Mouse (Mus musculus): ENCODE measurements around the gene Hnrnpm. TPM values are rescaled to one million over a fixed set of nuclear protein-coding genes. Genes with fewer than 3 reads are reported as not detected.
"Not testable (repeated sequence)": the region's sequence is repeated elsewhere in the genome, so short reads cannot be mapped to it uniquely, and the experiment has no call there.

Gene Hnrnpm
- polyA plus RNA-seq, 1 experiment from 2014 or later = 351 TPM

- H3K36me3 ChIP-seq (ENCODE audit: control insufficient read depth, insufficient read depth, low read length); H3K27me3 ChIP-seq (ENCODE audit: control insufficient read depth, insufficient read depth, low read depth, low read length); H3K4me3 ChIP-seq (ENCODE audit: low read length); H3K9me3 ChIP-seq (ENCODE audit: control insufficient read depth, low read length); H3K4me2 ChIP-seq (ENCODE audit: low read depth, low read length); H3K9ac ChIP-seq (ENCODE audit: low read length); H3K27ac ChIP-seq (ENCODE audit: low read length); ATAC-seq (ENCODE audit: low read depth); H3K4me1 ChIP-seq (replicated peaks; ENCODE audit: control insufficient read depth, insufficient read depth, low read length): not testable (repeated sequence)
- WGBS = 71% methylated on average over 5 of the region's 5 CpGs
Measured at GRCm38 (mm10) chr17:33613726-33614125, 72.9 kb downstream of the Hnrnpm start.

- H3K9ac ChIP-seq (ENCODE audit: low read length) = no peak overlapping the region
- ATAC-seq (ENCODE audit: low read depth) = no peak
- no peak overlapping the region for H3K4me2 ChIP-seq (ENCODE audit: low read depth, low read length)
- H3K36me3 ChIP-seq (ENCODE audit: control insufficient read depth, insufficient read depth, low read length) = no peaks in the 10 kb centered on the region
- H3K27ac ChIP-seq (ENCODE audit: low read length) = no peak overlapping the region
- no peaks in the 10 kb centered on the region for H3K27me3 ChIP-seq (ENCODE audit: control insufficient read depth, insufficient read depth, low read depth, low read length)
- no peak overlapping the region for H3K4me3 ChIP-seq (ENCODE audit: low read length)
- no peaks in the 10 kb centered on the region for H3K9me3 ChIP-seq (ENCODE audit: control insufficient read depth, low read length)
- 81% methylated on average over 7 of the region's 7 CpGs for WGBS
- no peaks in the 10 kb centered on the region for H3K4me1 ChIP-seq (replicated peaks; ENCODE audit: control insufficient read depth, insufficient read depth, low read length)
Measured at GRCm38 (mm10) chr17:33610548-33610947, 76.1 kb downstream of the Hnrnpm start.

GRCm38 (mm10) chr17:33607273-33607672, 79.4 kb downstream of the Hnrnpm start:
- Histone ChIP-seq H3K36me3 (ENCODE audit: control insufficient read depth, insufficient read depth, low read length) (no peaks in the 10 kb centered on the region), H3K9me3 (ENCODE audit: control insufficient read depth, low read length) (no peaks in the 10 kb centered on the region), H3K4me1 (replicated peaks; ENCODE audit: control insufficient read depth, insufficient read depth, low read length) (no peaks in the 10 kb centered on the region), H3K27me3 (ENCODE audit: control insufficient read depth, insufficient read depth, low read depth, low read length) (no peaks in the 10 kb centered on the region), H3K4me3 (ENCODE audit: low read length) (no peak overlapping the region), H3K27ac (ENCODE audit: low read length) (no peak overlapping the region), H3K4me2 (ENCODE audit: low read depth, low read length) (no peak overlapping the region), H3K9ac (ENCODE audit: low read length) (no peak overlapping the region)
- 76% methylated on average over 2 of the region's 2 CpGs for WGBS
- ATAC-seq (ENCODE audit: low read depth) = no peak

DNA sequence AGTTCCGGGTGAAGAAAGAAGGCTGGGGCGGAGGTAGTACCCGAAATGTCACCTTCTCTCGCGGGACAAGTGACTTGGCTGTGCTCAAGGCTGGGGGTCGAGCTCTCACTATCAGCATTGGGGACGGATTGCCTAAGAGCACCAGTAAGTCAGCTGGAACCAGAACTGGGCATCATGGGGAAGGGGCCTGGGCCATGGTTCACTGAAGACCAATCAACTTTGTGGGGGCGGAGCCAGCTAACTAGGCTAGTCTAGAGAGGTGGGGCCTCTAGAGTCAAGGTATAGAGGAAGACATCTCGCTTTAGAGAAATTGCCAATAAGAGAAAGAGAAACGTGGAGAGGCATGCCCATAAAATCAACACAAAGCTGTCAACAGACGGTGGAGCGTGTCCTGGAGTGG, 84.7 kb downstream of the Hnrnpm start:
- H3K27ac ChIP-seq (ENCODE audit: low read length) = no peak overlapping the region
- no peak overlapping the region for H3K9ac ChIP-seq (ENCODE audit: low read length)
- H3K4me3 ChIP-seq (ENCODE audit: low read length) = no peak overlapping the region
- no peak for ATAC-seq (ENCODE audit: low read depth)
- no peak overlapping the region for H3K4me2 ChIP-seq (ENCODE audit: low read depth, low read length)
- H3K36me3 ChIP-seq (ENCODE audit: control insufficient read depth, insufficient read depth, low read length) = no peaks in the 10 kb centered on the region
- peaks cover 9% of the 10 kb centered on the region for H3K9me3 ChIP-seq (ENCODE audit: control insufficient read depth, low read length)
- H3K27me3 ChIP-seq (ENCODE audit: control insufficient read depth, insufficient read depth, low read depth, low read length) = no peaks in the 10 kb centered on the region
- H3K4me1 ChIP-seq (replicated peaks; ENCODE audit: control insufficient read depth, insufficient read depth, low read length) = no peaks in the 10 kb centered on the region
- WGBS = 79% methylated on average over 12 of the region's 12 CpGs

- H3K9ac ChIP-seq (ENCODE audit: low read length) = no peak overlapping the region
- no peaks in the 10 kb centered on the region for H3K36me3 ChIP-seq (ENCODE audit: control insufficient read depth, insufficient read depth, low read length)
- no peak overlapping the region for H3K4me2 ChIP-seq (ENCODE audit: low read depth, low read length)
- peaks cover 9% of the 10 kb centered on the region for H3K9me3 ChIP-seq (ENCODE audit: control insufficient read depth, low read length)
- no peaks in the 10 kb centered on the region for H3K4me1 ChIP-seq (replicated peaks; ENCODE audit: control insufficient read depth, insufficient read depth, low read length)
- no peak for ATAC-seq (ENCODE audit: low read depth)
- no peak overlapping the region for H3K4me3 ChIP-seq (ENCODE audit: low read length)
- WGBS = 65% methylated on average over 3 of the region's 3 CpGs
- H3K27ac ChIP-seq (ENCODE audit: low read length) = no peak overlapping the region
- no peaks in the 10 kb centered on the region for H3K27me3 ChIP-seq (ENCODE audit: control insufficient read depth, insufficient read depth, low read depth, low read length)
Measured at GRCm38 (mm10) chr17:33600831-33601230, 85.8 kb downstream of the Hnrnpm start.

- Histone ChIP-seq H3K9ac (ENCODE audit: low read length) (no peak overlapping the region), H3K27ac (ENCODE audit: low read length) (no peak overlapping the region), H3K4me3 (ENCODE audit: low read length) (no peak overlapping the region), H3K36me3 (ENCODE audit: control insufficient read depth, insufficient read depth, low read length) (no peaks in the 10 kb centered on the region), H3K4me1 (replicated peaks; ENCODE audit: control insufficient read depth, insufficient read depth, low read length) (no peaks in the 10 kb centered on the region), H3K4me2 (ENCODE audit: low read depth, low read length) (no peak overlapping the region), H3K27me3 (ENCODE audit: control insufficient read depth, insufficient read depth, low read depth, low read length) (no peaks in the 10 kb centered on the region), H3K9me3 (ENCODE audit: control insufficient read depth, low read length) (peaks cover 9% of the 10 kb centered on the region)
- no peak for ATAC-seq (ENCODE audit: low read depth)
- 80% methylated on average over 8 of the region's 8 CpGs for WGBS
Measured at GRCm38 (mm10) chr17:33599836-33600475, 86.7 kb downstream of the Hnrnpm start.

GRCm38 (mm10) chr17:33598506-33598905, 88.2 kb downstream of the Hnrnpm start:
- Histone ChIP-seq H3K36me3 (ENCODE audit: control insufficient read depth, insufficient read depth, low read length) (no peaks in the 10 kb centered on the region), H3K27me3 (ENCODE audit: control insufficient read depth, insufficient read depth, low read depth, low read length) (no peaks in the 10 kb centered on the region), H3K4me1 (replicated peaks; ENCODE audit: control insufficient read depth, insufficient read depth, low read length) (no peaks in the 10 kb centered on the region), H3K9me3 (ENCODE audit: control insufficient read depth, low read length) (peaks cover 9% of the 10 kb centered on the region), H3K4me2 (ENCODE audit: low read depth, low read length) (no peak overlapping the region), H3K9ac (ENCODE audit: low read length) (no peak overlapping the region), H3K4me3 (ENCODE audit: low read length) (no peak overlapping the region), H3K27ac (ENCODE audit: low read length) (no peak overlapping the region)
- ATAC-seq (ENCODE audit: low read depth) = no peak
- WGBS = 84% methylated on average over 5 of the region's 5 CpGs

DNA sequence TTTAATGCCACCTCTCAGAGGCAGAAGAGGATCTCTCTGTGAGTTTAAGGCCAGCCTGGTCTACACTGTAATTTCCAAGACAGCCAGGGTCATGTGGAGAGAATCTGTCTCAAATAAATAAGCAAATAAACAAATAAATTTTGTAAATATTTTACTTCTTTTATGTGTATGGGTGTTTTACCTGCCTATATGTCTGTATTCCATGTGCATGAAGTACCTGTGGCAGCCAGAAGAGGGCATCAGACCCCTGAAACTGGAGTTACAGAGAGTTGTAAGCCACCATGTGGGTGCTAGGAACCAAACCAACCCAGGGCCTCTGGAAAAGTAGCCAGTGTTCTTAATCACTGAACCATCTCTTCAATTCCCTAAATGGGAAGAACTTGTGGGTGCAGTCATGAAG, 89.4 kb downstream of the Hnrnpm start:
- Histone ChIP-seq H3K4me1 (replicated peaks; ENCODE audit: control insufficient read depth, insufficient read depth, low read length) (no peaks in the 10 kb centered on the region), H3K4me3 (ENCODE audit: low read length) (no peak overlapping the region), H3K9me3 (ENCODE audit: control insufficient read depth, low read length) (peaks cover 9% of the 10 kb centered on the region), H3K36me3 (ENCODE audit: control insufficient read depth, insufficient read depth, low read length) (no peaks in the 10 kb centered on the region), H3K27ac (ENCODE audit: low read length) (no peak overlapping the region), H3K9ac (ENCODE audit: low read length) (no peak overlapping the region), H3K27me3 (ENCODE audit: control insufficient read depth, insufficient read depth, low read depth, low read length) (no peaks in the 10 kb centered on the region), H3K4me2 (ENCODE audit: low read depth, low read length) (no peak overlapping the region)
- no peak for ATAC-seq (ENCODE audit: low read depth)
